Mouse (Mus musculus) embryonic facial prominence, embryonic 10.5 days (tissue): ENCODE measurements around the gene Cmtm5. TPM values are rescaled to one million over a fixed set of nuclear protein-coding genes. Genes with fewer than 3 reads are reported as not detected.

ENCODE experiments used
- DNase-seq: peaks from one replicate; pipeline ENCODE4 v3.0.0-alpha.2; 2017; ENCODE audit warnings: low spot score
- H3K27ac ChIP-seq: fragments of 300-500 bp; sonication (generic); replicated peaks from 2 replicates; pipeline ENCODE4 v1.5.1; 2016; ENCODE audit warnings: mild to moderate bottlenecking
- H3K27me3 ChIP-seq: fragments of 300-500 bp; sonication (generic); replicated peaks from 2 replicates; pipeline ENCODE4 v1.6.1; 2016; ENCODE audit warnings: low read depth, mild to moderate bottlenecking; ENCODE audit not compliant: poor library complexity, severe bottlenecking
- H3K36me3 ChIP-seq: fragments of 300-500 bp; sonication (generic); replicated peaks from 2 replicates; pipeline ENCODE4 v1.6.1; 2016; ENCODE audit warnings: mild to moderate bottlenecking, moderate library complexity
- H3K4me1 ChIP-seq: fragments of 300-500 bp; sonication (generic); 2 replicates; pipeline ENCODE4 v1.6.1; 2016
- H3K4me3 ChIP-seq: fragments of 300-500 bp; sonication (generic); 2 replicates; pipeline ENCODE4 v1.5.1; 2016; ENCODE audit warnings: mild to moderate bottlenecking, moderate library complexity
- H3K9me3 ChIP-seq: fragments of 300-500 bp; sonication (generic); 2 replicates; pipeline ENCODE4 v1.6.1; 2016; ENCODE audit warnings: mild to moderate bottlenecking
- WGBS: fragments of 180-500 bp; shearing (Covaris S2); methylation state at CpG from one replicate; pipeline ENCODE4 v1.1.7; 2016; 5-methylcytosine and 5-hydroxymethylcytosine counted together
- polyA plus RNA-seq: library from polyadenylated mRNA; unstranded; fragments of >200 nt; fragmentation: Nextera tagmentation; extraction: Ambion mirVana; gene quantifications from 2 replicates; pipeline ENCODE4 v1.2.1, GENCODE M21; 2016

Cmtm5 gene
- polyA plus RNA-seq, 1 experiment from 2014 or later = 2.7 TPM

DNA sequence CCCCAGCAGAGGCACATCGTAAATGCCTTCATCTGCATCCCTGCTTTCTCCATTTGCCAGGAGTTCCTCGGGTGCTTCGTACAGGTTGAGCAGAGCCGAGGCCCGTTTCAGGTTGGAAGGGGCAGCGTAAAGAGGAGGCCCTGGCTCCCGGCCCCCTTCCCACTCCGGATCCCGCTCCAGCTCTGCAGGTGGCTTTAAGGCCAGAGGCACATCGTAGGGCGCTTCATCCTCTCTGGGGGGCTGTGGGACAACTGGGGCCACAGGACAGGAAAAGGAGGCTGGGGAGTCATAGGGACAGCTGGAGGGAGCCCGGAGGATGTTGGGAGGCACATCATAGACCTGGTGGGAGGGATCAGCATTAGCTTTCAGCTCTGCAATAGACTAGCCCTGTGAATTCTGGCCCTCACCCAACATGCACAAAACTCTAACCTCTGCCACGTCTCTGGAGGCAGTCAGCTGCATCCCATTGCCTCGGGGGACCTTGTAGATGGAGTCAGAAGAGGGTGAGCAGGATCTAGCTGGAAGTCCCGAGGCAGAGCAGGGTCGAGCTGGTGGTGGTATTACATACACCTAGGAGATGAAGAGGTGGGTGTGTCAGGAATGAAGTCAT lies 15.9 kb upstream of the Cmtm5 start:
- H3K27ac ChIP-seq = no peak overlapping the region
- peaks cover 86% of the 10 kb centered on the region for H3K36me3 ChIP-seq
- WGBS = 93% methylated on average over 16 of the region's 16 CpGs
- H3K4me3 ChIP-seq = no peak overlapping the region
- no peak for DNase-seq
- H3K9me3 ChIP-seq = peaks cover 20% of the 10 kb centered on the region
- H3K4me1 ChIP-seq = peaks cover 25% of the 10 kb centered on the region
- H3K27me3 ChIP-seq = no peaks in the 10 kb centered on the region

DNA sequence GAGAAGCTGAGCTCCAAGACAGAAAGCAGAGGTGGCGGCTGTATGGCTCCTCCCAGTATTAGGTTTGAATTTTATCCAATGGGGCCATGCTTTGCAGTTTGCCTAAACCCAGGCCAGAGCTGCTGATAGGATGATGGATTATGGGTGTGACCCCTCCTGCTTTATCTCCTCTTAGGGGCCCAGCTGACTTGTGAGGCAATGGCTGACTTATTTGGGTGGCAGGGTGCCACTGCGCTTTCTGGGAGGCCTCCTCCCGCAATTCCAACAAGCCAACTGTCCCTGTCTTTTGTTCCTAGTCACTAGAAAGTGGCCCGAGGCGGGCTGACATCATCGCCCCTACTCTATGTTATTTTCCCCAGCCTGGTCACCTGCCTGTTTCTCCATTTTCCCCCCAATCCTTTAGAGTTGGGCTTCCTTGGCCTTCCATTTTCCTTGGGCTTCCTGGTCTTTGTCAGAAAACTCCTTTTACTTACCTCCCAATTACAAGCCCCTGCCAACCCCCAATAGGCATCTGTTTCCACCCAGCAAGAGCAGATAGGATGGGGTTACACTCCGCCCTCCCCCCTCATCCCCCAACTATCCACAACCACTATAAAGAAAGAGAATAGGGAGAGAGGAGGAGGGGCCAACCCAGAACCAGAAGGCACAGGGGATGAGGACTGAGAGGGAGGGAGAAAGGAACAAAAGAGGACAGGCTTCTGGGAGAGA lies 11.3 kb upstream of the Cmtm5 start:
- peaks cover 56% of the 10 kb centered on the region for H3K4me1 ChIP-seq

GRCm38 (mm10) chr14:54925349-54926342 lies 10.4 kb upstream of the Cmtm5 start, which contains the start of gene Efs:
Gene Efs (minus strand): TSS chr14:54926126.
- H3K4me1 ChIP-seq = peaks cover 63% of the 10 kb centered on the region
- peak within 1 kb of the TSS; percentile 72 for H3K4me3 ChIP-seq
- H3K36me3 ChIP-seq = peaks cover 31% of the 10 kb centered on the region
- H3K9me3 ChIP-seq = peaks cover 18% of the 10 kb centered on the region
- peaks cover 11% of the 10 kb centered on the region for H3K27me3 ChIP-seq
- under 1% methylated on average over 57 of the region's 57 CpGs for WGBS
- H3K27ac ChIP-seq = peak within 1 kb of the TSS; percentile 100
- DNase-seq = peak; percentile 83

More for the DNA sequence above, 11.3 kb upstream of the Cmtm5 start:
- Histone ChIP-seq H3K36me3 (peaks cover 40% of the 10 kb centered on the region), H3K4me3 (peak overlapping the region; percentile 72), H3K27me3 (peaks cover 11% of the 10 kb centered on the region), H3K9me3 (peaks cover 20% of the 10 kb centered on the region), H3K27ac (peak overlapping the region; percentile 100)
- 13% methylated on average over 7 of the region's 7 CpGs for WGBS
- DNase-seq = peak; percentile 80

DNA sequence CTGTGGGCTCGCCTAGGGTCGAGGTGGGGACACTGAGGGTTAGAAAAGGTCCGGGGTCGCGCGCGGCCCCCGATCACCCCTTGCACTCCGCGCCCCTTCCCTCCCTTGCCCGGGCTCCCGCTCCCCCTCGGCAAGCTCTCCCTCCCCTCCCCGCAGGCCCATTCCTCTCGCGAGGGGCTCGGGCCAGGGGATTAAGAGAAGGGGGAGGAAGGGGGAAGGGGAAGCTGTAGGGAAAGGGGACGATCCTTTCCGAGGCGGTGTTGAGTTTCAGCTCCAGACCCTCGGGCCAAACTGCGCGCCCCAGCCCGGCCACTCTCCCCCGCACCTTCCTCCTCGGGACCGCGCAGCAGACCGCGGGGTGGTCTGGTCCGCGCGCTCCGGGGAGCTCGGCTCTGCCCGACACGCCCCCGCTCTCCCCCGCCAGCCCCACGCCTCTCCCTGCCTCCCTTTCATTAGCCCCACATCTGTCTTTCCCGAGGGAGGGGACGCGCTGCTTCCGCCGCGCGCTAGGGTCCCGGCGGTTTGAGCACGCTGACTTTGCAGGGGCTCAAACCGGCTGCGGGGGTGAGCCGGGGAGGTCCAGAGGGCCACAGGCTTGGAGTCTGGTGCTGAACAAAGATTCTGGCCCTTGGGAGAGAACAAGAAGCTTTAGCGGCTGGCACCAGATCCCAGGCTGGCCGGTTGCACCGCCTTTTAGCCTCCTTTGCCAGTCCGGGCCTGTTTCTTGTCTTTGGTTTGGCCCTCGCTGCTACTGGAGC lies 9.5 kb upstream of the Cmtm5 start:
- peak; percentile 94 for DNase-seq
- WGBS = under 1% methylated on average over 58 of the region's 58 CpGs
- peak overlapping the region; percentile 72 for H3K4me3 ChIP-seq
- H3K36me3 ChIP-seq = peaks cover 22% of the 10 kb centered on the region
- H3K9me3 ChIP-seq = peaks cover 9% of the 10 kb centered on the region
- H3K4me1 ChIP-seq = peaks cover 66% of the 10 kb centered on the region
- H3K27me3 ChIP-seq = peaks cover 11% of the 10 kb centered on the region
- peak overlapping the region; percentile 100 for H3K27ac ChIP-seq

DNA sequence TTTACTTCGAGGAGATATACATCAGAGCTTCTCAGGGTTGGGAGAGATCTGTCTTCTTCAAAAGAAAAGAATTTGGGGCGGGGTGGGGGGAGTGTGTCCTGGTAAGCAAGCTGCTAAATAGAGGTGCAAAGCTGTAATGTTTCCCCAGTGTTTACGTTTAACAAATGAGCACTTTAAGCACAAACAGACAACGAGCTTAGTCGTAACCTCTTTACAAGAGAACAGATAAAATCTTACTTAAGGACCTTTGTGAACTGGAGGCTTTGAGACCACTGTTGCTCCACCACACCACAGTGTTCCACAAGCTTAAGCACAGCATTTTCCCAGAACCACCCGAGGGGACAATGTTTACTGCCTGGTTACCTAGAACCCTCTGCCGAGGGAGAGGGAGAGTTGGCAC lies 8.8 kb upstream of the Cmtm5 start:
- 14% methylated on average over 7 of the region's 7 CpGs for WGBS
- peaks cover 69% of the 10 kb centered on the region for H3K4me1 ChIP-seq

GRCm38 (mm10) chr14:54929801-54930200 lies 6.3 kb upstream of the Cmtm5 start:
- H3K36me3 ChIP-seq = no peaks in the 10 kb centered on the region
- no peak for DNase-seq
- H3K27me3 ChIP-seq = peaks cover 11% of the 10 kb centered on the region
- H3K27ac ChIP-seq = 0 out of 2 replicates have a peak overlapping the region, but pooled peaks have one; percentile 44
- peaks cover 62% of the 10 kb centered on the region for H3K4me1 ChIP-seq
- no peak overlapping the region for H3K4me3 ChIP-seq
- no peaks in the 10 kb centered on the region for H3K9me3 ChIP-seq
- WGBS = 76% methylated on average over 5 of the region's 5 CpGs

More for the DNA sequence above, 8.8 kb upstream of the Cmtm5 start:
- Histone ChIP-seq H3K27me3 (peaks cover 11% of the 10 kb centered on the region), H3K36me3 (peaks cover 15% of the 10 kb centered on the region), H3K9me3 (peaks cover 2% of the 10 kb centered on the region; the same call in 1 of the 2 replicates), H3K4me3 (peak overlapping the region; percentile 72), H3K27ac (peak overlapping the region; percentile 100)
- peak; percentile 18 for DNase-seq

DNA sequence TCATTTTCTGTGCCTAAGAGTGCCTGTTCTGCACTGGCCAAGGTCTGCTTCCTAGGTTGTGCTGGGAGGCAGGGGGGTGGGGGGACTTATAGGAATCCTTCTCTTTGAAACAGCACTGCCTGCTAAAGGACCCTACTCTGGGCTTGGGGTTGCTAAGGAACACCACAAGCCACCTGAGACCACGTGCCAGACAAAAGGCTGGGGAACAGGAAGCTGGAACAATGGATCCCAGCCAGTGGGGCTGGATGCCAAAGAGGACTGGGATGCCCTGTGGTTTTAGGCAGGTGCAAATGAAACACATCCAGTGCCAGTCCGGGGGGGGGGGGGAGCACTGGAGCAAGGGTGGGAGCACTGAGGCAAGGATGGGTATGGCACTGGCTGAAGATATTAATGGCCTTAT lies 5.6 kb upstream of the Cmtm5 start:
- Histone ChIP-seq H3K27me3 (peaks cover 11% of the 10 kb centered on the region), H3K4me1 (peaks cover 60% of the 10 kb centered on the region), H3K4me3 (no peak overlapping the region), H3K9me3 (no peaks in the 10 kb centered on the region), H3K27ac (peak overlapping the region; percentile 44; the same call in 1 of the 2 replicates), H3K36me3 (no peaks in the 10 kb centered on the region)
- 30% methylated on average over 2 of the region's 2 CpGs for WGBS
- DNase-seq = no peak

- Histone ChIP-seq H3K4me3 (no peak within 1 kb of the TSS), H3K27ac (peak within 1 kb of the TSS; percentile 49; the same call in 1 of the 2 replicates), H3K4me1 (peaks cover 51% of the 10 kb centered on the region), H3K27me3 (peaks cover 11% of the 10 kb centered on the region), H3K36me3 (no peaks in the 10 kb centered on the region), H3K9me3 (no peaks in the 10 kb centered on the region)
- peak; percentile 20 for DNase-seq
- WGBS = 35% methylated on average over 6 of the region's 6 CpGs
These were observed 3.4 kb upstream of the Cmtm5 start, which contains the start of gene Il25 for GRCm38 (mm10) chr14:54932645-54933150. Gene Il25 (plus strand): TSS chr14:54932695.

GRCm38 (mm10) chr14:54936831-54937160 lies 735 bp downstream of the Cmtm5 start:
- Histone ChIP-seq H3K4me3 (peak overlapping the region; percentile 26; the same call in 1 of the 2 replicates), H3K27me3 (no peaks in the 10 kb centered on the region), H3K36me3 (no peaks in the 10 kb centered on the region), H3K4me1 (peaks cover 34% of the 10 kb centered on the region), H3K9me3 (no peaks in the 10 kb centered on the region), H3K27ac (peak overlapping the region; percentile 84)
- DNase-seq = no peak
- WGBS = 42% methylated on average over 6 of the region's 6 CpGs

- WGBS = 90% methylated on average over 16 of the region's 16 CpGs
- H3K36me3 ChIP-seq = no peaks in the 10 kb centered on the region
- DNase-seq = no peak
These were observed 1.5 kb downstream of the Cmtm5 start for GRCm38 (mm10) chr14:54937361-54938182.

More at GRCm38 (mm10) chr14:54937361-54938182, 1.5 kb downstream of the Cmtm5 start:
- H3K4me3 ChIP-seq = no peak overlapping the region
- H3K27me3 ChIP-seq = no peaks in the 10 kb centered on the region
- H3K27ac ChIP-seq = no peak overlapping the region
- peaks cover 32% of the 10 kb centered on the region for H3K4me1 ChIP-seq
- no peaks in the 10 kb centered on the region for H3K9me3 ChIP-seq
